Mouse (Mus musculus): ENCODE results near the gene Sipa1l3. TPM values are rescaled to one million over a fixed set of nuclear protein-coding genes. Genes with fewer than 3 reads are reported as not detected.

The Sipa1l3 gene
- total RNA-seq, 2 experiments from 2014 or later: 55.0 to 60.7 TPM

DNA sequence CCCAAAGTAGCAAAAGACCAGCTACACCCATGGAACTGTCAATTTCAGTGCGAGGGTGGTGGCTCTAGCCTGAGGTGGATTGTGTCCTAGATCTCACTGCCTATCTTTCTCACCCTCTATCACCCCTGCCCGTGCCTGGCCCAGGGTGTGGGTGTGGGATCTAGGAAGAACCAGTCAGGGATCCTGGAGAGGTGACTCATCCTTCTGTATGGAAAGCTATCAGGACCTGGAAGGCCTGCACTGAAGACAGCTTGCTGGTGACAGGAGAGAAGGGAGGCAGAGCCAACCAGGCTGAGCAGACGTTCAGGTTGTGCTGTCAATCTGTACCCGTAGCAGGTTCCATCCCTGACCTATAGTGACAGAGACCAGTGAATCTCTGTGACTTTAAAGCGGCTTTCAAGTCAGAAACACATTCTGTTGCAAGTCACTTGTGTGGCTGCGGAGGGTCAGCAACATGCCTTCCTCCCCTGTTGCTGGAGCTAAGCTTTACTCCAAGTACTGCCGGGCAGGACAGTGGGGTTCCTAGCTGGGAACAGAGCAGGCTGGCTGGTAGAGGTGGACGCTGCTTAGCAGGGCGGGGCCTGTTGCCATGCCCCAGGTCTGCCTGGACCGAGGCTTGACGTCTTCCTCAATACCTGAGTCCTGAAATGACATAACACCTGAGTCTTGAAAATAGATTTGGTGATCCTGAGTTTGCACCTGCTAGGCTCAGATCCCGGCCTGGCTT is 122.1 kb downstream of the Sipa1l3 start:
- no peak for DNase-seq (ENCODE audit: low spot score in 2 of 2)
- intact Hi-C loops (cut with DNase I): no loop called here

DNA sequence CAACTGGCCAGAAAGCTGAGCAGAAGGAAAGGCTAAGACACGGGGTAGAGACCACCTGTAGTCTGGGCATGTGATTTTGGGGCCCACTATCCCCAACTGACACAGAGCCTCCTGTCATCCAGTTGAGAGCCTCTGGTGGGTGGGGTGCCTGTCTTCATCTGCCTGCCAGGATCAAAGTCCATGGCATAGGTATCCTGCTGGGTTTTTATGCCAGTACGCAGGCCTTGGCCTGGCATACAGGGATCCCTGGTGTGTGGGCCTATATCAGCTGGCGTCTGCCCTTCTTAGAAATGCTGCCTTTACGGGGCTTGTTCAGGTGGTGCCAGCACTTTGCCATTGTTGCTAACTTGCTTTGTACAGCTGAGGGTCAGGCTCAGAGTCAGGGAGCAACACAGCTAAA is 123.3 kb downstream of the Sipa1l3 start:
- no peak for DNase-seq (ENCODE audit: low spot score in 2 of 2)
- intact Hi-C loops (cut with DNase I): no loop called here

DNA sequence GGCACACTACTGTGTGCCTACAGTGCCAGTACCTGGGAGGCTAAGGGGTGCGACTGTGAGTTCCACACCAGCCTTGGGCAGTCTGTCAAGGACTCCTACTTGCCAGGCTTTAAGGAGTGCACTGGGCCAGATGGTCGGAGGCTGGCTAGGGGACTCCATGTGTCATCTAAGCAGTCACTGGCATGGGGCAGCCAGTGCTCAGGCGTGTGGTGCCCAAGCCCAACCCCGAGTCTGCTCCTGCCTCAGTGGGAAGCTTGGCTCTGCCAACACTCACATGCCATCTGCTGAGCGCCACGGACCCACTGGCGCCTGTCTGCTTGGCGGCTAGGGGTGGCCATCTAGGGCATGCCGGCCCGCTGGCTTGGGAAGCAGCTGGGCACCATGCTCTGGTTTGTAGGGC is 125.1 kb downstream of the Sipa1l3 start:
- intact Hi-C loops (cut with DNase I): no loop called here
- no peak for DNase-seq (ENCODE audit: low spot score in 2 of 2)

DNA sequence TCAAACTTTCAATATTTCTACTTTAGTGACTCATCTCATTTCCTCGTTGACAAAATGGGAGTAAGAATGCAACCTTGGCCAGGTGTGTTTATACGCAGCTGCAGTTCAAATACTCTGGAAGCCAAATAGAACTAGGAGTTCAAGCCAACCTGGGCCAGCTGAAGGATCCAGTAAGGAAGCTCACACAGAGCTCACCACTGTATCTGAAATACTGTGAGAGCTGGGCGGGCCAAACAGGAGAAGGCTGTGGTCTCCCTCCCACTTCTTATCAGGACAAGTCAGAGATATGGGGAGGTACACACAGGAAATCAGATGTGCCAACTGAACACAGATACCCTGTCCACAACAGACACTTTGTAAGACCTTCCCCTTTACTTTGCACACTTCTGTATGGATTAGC is 125.6 kb downstream of the Sipa1l3 start:
- intact Hi-C loops (cut with DNase I): no loop called here
- DNase-seq (ENCODE audit: low spot score in 2 of 2): no peak

DNA sequence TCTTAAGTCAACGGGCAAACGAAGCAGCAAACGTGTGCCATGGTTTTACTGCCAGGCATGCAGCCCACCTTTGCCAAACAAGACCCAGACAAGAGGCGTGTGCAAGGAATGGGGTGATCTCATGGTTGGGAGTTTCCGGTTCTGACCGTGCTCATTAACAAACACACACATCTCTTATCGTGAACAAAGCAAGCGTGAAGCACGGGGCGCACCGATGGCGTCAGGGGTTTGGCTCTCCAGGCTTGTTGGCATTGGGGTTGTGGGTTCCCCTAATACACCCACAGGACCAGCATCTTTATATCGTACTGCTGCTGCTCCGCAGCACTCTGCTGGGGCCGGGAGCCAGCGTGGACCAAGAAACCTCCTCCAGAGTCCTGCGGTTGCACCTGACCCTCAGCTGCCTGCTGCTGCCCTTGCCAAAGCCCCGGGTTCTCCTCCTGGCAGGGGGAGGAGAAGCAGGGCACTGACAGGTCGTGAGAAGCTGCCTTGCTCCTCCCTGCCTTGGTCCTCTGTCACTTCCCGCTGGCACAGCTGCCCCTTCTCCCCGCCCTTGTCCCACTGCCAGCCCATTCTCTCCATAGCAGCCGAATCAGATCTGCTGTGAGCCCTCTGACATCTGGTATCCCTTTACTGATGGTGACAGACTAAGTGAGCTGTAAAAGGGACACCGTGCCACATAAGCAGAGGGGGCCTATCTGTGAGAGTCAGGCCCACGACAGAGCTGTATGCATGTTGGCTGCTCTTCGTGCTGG is 126.5 kb downstream of the Sipa1l3 start:
- intact Hi-C loops (cut with DNase I): no loop called here

DNA sequence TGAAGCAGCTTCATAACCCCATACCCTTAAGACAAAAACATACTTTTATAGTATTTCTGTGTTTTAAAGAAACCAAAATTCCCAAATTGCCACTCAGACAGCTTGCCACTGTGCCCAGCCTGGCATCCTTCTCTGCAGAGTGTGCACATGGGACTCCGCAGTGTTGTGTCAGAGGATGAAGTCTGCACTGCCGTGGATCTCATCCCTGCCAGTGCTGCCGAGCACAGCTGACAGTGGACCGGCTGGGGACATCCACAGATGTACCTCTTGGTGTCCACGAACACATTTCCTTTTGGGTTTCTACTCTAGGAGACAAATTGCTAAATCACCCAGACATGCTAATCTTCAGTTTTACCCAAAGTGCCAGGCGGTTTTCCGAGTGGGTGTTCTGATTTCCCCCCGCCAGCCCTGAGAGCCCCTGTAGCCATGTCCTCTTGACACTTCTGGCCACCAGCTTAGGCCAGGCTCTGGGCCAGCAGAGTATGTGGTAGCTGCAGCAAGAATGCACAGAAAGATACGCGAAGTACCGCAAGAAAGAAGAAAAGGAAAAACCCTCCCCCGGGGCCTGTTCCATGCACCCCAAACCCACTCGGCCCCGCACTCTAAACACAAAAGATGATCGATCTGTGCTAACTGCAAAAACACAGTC is 127.2 kb downstream of the Sipa1l3 start:
- no peak for DNase-seq (ENCODE audit: low spot score in 2 of 2)
- intact Hi-C loops (cut with DNase I): no loop called here

More for the DNA sequence above, 126.5 kb downstream of the Sipa1l3 start:
- no peak for DNase-seq (ENCODE audit: low spot score in 2 of 2)

DNA sequence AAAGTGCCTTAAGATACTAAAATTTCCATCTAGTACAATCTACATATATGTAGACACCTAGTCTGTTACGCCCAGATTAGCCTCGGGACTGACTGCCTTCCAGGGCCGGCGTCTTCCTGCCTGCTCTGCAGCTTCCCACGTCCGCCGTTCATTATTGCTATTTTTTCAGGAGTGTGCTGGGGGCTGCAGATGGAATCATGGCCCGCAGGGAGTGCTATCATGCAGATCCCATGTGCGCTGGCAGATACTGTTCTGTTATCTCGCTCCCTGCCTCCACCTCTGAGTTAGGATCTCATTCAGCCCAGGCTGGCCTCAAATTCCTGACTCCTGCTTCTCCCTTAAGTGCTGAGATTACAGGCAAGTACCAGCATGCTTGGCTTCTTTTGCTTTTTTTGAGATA is 128.2 kb downstream of the Sipa1l3 start:
- intact Hi-C loops (cut with DNase I): no loop called here
- no peak for DNase-seq (ENCODE audit: low spot score in 2 of 2)

DNA sequence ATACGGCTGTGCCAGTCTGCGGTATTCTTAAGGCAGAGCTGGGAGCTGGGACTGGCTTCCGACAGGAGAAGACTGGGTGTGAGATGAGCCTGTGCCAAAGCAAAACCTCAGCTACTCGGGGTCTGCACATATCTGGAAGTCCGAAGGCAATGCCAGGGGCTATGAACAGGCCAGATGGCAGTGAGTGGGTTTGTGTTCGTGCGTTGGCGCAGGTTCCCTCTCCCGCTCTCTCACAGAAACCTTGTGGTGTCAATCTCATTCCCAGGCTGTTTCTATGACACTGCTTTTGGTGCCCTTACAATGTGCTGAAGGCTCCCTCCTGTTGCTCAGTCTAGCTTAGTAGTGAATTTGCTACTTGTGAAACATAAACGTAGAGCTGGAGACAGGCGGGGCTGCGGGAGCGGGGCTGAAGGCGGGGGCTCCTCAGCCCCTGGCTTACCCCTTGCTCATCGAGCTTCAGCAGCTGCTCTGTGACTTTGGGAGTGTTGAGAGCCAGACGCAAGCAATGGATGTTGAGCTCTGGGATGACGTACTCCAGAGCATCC is 130.8 kb downstream of the Sipa1l3 start:
- peak; percentile 26 to 48 for DNase-seq (ENCODE audit: low spot score in 2 of 2)
- intact Hi-C loops (cut with DNase I): loop anchor here (10.0 kb wide), 1 partner anchor 377 kb away; the partner anchor contains the start of gene Zfp84

DNA sequence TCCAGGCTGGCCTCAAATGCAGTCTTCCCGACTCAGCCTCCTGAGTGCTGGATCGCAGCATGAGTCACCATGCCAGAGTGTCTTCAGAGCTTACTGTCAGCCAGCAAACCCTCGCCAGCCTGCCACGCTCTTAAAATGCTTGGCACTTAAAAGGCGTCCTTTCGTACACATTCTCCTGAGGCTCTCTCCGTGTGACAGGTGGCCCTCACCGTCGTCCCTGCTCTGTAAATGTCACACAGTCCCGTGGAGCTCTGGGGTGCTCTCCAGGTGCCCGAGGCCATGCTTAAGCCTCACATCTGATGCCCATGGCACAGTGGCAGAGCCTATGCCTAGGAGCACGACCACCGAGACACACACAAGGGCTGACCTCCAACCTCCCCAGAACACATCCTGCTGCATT is 132.1 kb downstream of the Sipa1l3 start:
- intact Hi-C loops (cut with DNase I): loop anchor here (10.0 kb wide), 1 partner anchor 378 kb away; the partner anchor contains the start of gene Zfp84
- DNase-seq (ENCODE audit: low spot score in 2 of 2): no peak

DNA sequence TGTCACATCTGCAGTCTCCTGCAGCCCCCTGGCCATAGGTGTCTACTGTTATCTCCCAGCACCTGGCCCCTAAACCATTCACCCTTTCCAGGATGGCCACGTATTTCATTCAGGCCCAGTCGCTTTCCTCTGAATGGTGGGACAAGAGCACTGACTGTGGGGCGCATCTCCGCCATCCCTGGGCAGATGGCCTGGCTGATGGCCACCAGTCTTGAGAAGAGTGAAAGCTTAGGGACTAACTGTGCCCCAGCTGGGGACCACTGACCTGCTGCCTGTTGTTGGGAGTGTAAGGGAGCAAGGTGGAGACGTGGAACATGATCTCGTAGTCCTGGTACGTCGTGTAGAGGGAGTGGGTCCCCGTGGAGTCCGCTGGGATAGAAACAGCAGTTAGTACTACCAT is 132.7 kb downstream of the Sipa1l3 start:
- no peak for DNase-seq (ENCODE audit: low spot score in 2 of 2)
- intact Hi-C loops (cut with DNase I): loop anchor here (10.0 kb wide), 1 partner anchor 379 kb away; the partner anchor contains the start of gene Zfp84

DNA sequence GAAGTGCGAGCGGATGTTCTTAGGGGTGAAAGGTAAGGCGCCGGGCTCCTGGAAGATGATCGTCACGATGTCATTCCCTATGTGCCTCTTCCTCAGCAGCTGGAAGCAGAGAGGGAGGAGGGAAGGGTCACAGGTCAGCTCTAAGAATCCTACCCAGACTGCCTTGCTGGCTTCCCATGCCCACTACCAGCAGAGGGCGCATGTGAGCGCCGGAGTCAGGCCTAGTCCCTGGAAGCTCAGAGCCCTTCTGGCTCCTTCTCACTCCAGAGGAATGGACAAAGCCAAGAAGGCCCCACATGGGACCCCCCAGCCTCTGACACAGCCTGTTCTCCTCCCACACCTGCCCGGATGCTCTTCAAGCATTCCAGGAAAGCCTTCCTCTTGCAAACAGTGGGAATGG is 135.2 kb downstream of the Sipa1l3 start:
- intact Hi-C loops (cut with DNase I): loop anchor here (1.0 to 10.0 kb wide), 2 partner anchors 139 to 382 kb away; partner anchors contain the start of gene Zfp84
- peak; percentile 69 to 73 for DNase-seq (ENCODE audit: low spot score in 2 of 2)

DNA sequence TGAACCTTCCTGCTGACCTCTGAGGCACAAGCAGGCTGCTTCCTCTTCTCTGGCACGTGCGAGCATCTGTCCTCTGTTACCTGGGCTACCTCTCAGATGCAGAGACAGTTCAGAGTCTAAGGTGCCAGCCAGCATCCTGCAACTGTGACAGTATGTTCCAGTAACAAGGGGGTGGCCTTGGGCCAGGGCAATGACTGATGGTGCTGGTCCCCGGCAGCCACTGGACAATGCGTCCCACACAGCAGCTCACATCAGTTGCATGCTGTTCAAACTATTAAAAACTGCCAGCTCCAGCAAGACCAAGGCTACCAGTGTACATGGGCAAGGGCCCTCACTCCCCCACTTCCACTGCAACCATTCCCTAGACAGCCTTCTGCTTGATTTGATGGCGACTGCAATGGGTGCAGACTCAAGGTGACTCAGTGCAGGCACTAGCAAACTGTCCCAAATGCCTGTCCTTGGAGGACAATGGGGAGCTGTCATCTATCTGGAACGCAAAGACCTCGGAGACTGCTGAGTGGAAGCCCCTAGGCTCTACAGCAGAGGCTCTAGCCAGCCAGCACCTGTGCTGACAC is 136.9 kb downstream of the Sipa1l3 start:
- intact Hi-C loops (cut with DNase I): loop anchor here (10.0 kb wide), 1 partner anchor 383 kb away; the partner anchor contains the start of gene Zfp84
- no peak for DNase-seq (ENCODE audit: low spot score in 2 of 2)

DNA sequence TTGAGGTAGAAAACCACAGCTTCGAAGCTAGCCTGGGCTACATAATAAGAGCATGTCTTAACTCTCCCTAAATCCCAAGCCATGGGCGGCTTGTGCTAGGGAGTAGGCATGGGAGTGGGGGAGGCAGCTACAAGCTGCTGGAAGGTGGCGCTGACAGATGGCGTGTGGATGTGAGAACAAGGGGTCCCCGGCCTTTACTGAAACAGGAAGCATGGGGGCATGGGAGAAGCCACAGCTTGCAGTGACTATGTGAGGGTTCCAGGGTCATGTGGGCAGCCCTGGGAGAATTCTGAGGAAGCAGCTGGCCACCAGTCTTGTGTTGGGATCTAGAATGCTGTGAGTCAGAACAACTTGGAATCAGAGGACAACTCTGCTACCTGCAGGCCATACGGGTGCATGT is 144.4 kb downstream of the Sipa1l3 start:
- no peak for DNase-seq (ENCODE audit: low spot score in 2 of 2)

DNA sequence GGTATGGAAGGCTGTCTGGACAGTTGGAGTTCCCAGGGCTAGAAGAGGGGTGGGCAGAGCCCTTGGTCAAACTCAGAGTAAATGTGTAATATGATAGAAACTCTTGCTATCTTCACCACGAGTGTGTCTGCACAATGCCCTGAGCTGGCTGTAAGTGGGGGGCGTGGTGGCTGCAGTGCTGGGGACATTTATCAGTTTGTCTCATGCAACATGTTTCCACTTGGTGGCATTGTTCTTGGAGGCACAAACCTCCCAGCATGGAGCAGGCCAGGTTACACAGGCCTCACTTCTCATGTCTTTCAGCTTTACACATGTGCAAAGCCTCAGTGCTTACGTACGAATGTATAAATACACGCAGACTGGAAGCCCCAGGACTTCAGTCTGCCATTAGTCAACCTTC is 146.3 kb downstream of the Sipa1l3 start:
- intact Hi-C loops (cut with DNase I): no loop called here

More for the DNA sequence above, 144.4 kb downstream of the Sipa1l3 start:
- intact Hi-C loops (cut with DNase I): no loop called here

DNA sequence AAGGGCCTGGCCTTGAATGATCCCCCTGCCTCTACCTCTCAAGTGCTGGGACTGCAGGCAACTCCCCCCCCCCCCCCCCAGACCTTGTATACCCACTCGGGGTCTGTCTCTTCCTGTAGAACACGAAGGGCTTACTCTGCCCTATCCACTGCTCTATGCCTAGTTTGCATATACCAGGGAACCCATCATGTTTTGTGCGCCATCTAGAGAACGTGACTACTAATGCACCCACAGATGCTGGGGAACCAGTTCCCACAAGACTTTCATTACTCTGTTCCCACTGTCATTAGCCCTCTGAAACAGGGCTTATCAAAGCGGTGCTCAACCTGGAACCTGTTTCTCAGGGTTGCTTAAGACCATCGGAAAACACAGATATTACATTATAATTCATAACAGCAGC is 148.4 kb downstream of the Sipa1l3 start:
- no peak for DNase-seq (ENCODE audit: low spot score in 2 of 2)
- intact Hi-C loops (cut with DNase I): no loop called here

More for the DNA sequence above, 146.3 kb downstream of the Sipa1l3 start:
- DNase-seq (ENCODE audit: low spot score in 2 of 2): no peak

DNA sequence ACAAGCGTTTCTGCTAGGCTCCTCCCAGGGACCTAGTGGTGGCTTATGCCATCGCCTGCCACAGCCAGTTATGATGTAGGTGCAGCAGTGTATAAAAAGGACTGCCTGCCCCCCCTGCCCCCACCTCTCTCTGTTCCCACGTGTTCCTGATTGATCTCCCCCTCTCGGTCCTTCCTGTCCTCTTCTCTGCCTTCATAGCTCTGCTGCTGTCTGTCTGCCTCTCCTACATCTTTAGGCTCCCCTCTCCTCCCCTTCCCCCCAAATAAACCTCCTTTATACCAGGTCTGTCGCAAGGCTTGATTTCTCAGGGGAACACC is 150.5 kb downstream of the Sipa1l3 start:
- intact Hi-C loops (cut with DNase I): no loop called here
- no peak for DNase-seq (ENCODE audit: low spot score in 2 of 2)

DNA sequence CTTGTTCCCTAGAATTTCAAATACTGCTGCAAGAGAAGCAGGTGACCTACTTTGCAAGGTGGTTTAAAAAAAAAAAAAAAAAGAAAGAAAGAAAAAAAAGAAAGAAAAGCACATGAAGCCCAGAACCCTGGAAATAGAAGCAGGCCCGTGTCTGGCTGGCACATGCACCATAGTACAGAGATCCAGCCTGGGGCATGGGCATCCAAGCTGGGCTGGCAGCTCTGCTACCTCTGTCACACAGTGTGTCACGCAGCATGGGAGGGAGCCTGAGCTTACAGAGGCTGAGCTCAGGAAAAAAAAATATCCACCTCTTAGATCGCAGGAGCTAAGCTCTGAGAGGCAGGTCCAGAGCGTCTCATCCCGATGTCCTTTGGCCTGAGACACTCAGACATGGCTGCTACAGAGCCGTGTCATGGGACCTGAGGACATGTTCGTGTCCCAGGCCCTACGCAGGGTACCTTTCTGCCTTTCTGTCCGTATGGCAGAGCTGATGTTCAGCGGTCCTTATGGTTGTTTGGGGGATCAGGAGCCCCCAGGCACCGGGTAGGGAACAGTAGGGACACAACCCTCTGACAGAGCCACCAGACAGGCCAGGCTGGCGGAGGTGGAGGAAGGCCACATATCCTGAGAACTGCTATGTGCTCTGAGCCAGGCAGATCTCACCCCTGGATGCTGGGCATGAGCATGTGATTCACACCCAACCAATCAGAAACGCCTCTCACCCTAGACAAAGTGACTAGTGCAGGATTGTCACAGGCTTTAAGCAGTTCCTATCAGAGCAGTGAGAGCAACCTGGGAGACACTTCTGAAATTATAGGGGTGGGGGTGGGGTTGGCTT is 151.1 kb downstream of the Sipa1l3 start:
- intact Hi-C loops (cut with DNase I): no loop called here
- DNase-seq (ENCODE audit: low spot score in 2 of 2): peak; percentile 39 to 78

DNA sequence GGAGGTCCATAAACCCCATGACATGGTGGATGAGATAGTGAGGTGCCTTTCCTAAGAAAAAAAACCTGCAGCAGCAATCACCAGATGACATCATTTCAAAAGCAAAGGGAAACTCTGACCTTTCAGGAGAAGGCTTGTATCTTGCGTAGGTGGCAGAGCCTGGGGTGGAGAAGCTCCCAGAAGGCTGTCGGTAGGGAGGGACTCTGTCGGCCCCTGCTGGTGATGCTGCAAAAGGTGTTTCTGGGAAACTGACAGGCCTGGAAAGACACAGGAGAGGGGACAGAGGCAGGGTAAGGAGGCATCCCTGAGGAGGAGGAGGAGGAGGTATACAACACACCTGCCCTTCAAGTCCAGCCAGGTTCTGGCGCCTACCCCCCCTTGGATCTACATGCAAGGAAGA is 154.4 kb downstream of the Sipa1l3 start:
- peak; percentile 64 to 76 for DNase-seq (ENCODE audit: low spot score in 2 of 2)
- intact Hi-C loops (cut with DNase I): loop anchor here (2.0 to 5.0 kb wide), 3 partner anchors 57 to 182 kb away; partner anchors contain the start of gene Psmd8

DNA sequence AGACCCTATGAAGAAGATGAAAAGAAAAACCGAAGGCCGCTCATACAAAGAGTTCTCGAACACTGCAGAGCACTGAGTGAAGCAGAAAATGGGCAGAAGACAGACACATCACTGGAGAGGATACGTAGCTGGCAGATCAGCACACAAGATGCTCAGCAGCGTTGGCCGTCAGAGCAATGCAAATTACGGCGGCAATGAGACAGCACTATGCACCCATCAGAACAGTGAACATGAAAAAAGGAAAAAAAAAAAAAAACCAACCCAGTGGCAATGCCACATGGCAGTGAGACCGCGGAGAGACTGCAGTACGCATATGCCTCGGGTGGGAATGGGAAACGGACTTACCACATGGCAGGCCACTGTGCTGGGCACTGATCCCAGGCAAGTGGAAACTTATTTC is 156.9 kb downstream of the Sipa1l3 start:
- DNase-seq (ENCODE audit: low spot score in 2 of 2): peak in 1 of 2 experiments; percentile 40
- intact Hi-C loops (cut with DNase I): loop anchor here (5.0 kb wide), 2 partner anchors 119 to 179 kb away; partner anchors contain the start of gene Psmd8
